Mouse (Mus musculus) gastrocnemius, postnatal 14 days (tissue): Measurements from ENCODE around the gene Col17a1. TPM values are rescaled to one million over a fixed set of nuclear protein-coding genes. Genes with fewer than 3 reads are reported as not detected.

Experiments used
- DNase-seq: peaks from one replicate; pipeline ENCODE4 v3.0.0; 2021; ENCODE audit warnings: mixed read lengths
- intact Hi-C: fragments of 180-260 bp; cut with DNase I; formaldehyde crosslinking; loops from one replicate; pipeline ENCODE4 v1.15.1; 2025; ENCODE audit warnings: low total_unique reads
- total RNA-seq, 2 experiments: library from RNA; stranded (reverse); gene quantifications; 2 replicates each; pipeline ENCODE4 v1.2.3; 2021

Gene Col17a1
- total RNA-seq, 2 experiments from 2014 or later, result 0.31 to 0.33 TPM

- intact Hi-C loops, result no loop called here
- DNase-seq, result no peak
These were observed 13.2 kb downstream of the Col17a1 start for GRCm38 (mm10) chr19:47678675-47679074.

GRCm38 (mm10) chr19:47674419-47674818 is 17.5 kb downstream of the Col17a1 start:
- no peak for DNase-seq
- intact Hi-C loops, result no loop called here

GRCm38 (mm10) chr19:47668399-47668798 is 23.5 kb downstream of the Col17a1 start:
- intact Hi-C loops, result loop anchor here (10.0 kb wide), 1 partner anchor 56 kb away; no protein-coding TSS in a partner anchor
- no peak for DNase-seq

GRCm38 (mm10) chr19:47667601-47668000 is 24.3 kb downstream of the Col17a1 start:
- no peak for DNase-seq
- intact Hi-C loops, result loop anchor here (10.0 kb wide), 1 partner anchor 57 kb away; no protein-coding TSS in a partner anchor

GRCm38 (mm10) chr19:47659765-47660408 is 32.0 kb downstream of the Col17a1 start:
- intact Hi-C loops, result loop anchor here (2.0 to 10.0 kb wide), 2 partner anchors 65 to 161 kb away; no protein-coding TSS in a partner anchor
- no peak for DNase-seq

- intact Hi-C loops, result loop anchor here (2.0 kb wide), 1 partner anchor 162 kb away; no protein-coding TSS in a partner anchor
- peak; percentile 76 for DNase-seq
These were observed 32.9 kb downstream of the Col17a1 start for GRCm38 (mm10) chr19:47658914-47659535.

GRCm38 (mm10) chr19:47654896-47655295 is 37.0 kb downstream of the Col17a1 start:
- intact Hi-C loops, result no loop called here
- peak; percentile 44 for DNase-seq

- no peak for DNase-seq
- intact Hi-C loops, result no loop called here
These were observed 38.7 kb downstream of the Col17a1 start for GRCm38 (mm10) chr19:47653173-47653572.

GRCm38 (mm10) chr19:47652255-47652654 is 39.6 kb downstream of the Col17a1 start:
- intact Hi-C loops, result no loop called here
- DNase-seq, result no peak

- DNase-seq, result no peak
- intact Hi-C loops, result no loop called here
These were observed 40.8 kb downstream of the Col17a1 start for GRCm38 (mm10) chr19:47651160-47651480.

- no peak for DNase-seq
- intact Hi-C loops, result no loop called here
These were observed 41.3 kb downstream of the Col17a1 start for GRCm38 (mm10) chr19:47650366-47651159.

- intact Hi-C loops, result loop anchor here (10.0 kb wide), 1 partner anchor 144 kb away; no protein-coding TSS in a partner anchor
- DNase-seq, result no peak
These were observed 42.8 kb downstream of the Col17a1 start for GRCm38 (mm10) chr19:47649071-47649470.

- no peak for DNase-seq
- intact Hi-C loops, result loop anchor here (10.0 kb wide), 1 partner anchor 142 kb away; no protein-coding TSS in a partner anchor
These were observed 45.3 kb downstream of the Col17a1 start for GRCm38 (mm10) chr19:47646508-47647120.

GRCm38 (mm10) chr19:47645583-47645982 is 46.3 kb downstream of the Col17a1 start:
- no peak for DNase-seq
- intact Hi-C loops, result loop anchor here (10.0 kb wide), 1 partner anchor 141 kb away; no protein-coding TSS in a partner anchor

- no peak for DNase-seq
- intact Hi-C loops, result loop anchor here (10.0 kb wide), 1 partner anchor 139 kb away; no protein-coding TSS in a partner anchor
These were observed 48.0 kb downstream of the Col17a1 start for GRCm38 (mm10) chr19:47643910-47644309.

- DNase-seq, result no peak
- intact Hi-C loops, result no loop called here
These were observed 56.5 kb downstream of the Col17a1 start for GRCm38 (mm10) chr19:47635380-47635779.

- DNase-seq, result no peak
- intact Hi-C loops, result no loop called here
These were observed 60.1 kb downstream of the Col17a1 start for GRCm38 (mm10) chr19:47631799-47632198.

- intact Hi-C loops, result no loop called here
- DNase-seq, result no peak
These were observed 61.5 kb downstream of the Col17a1 start for GRCm38 (mm10) chr19:47630381-47630780.

- intact Hi-C loops, result loop anchor here (10.0 kb wide), 1 partner anchor 114 kb away; no protein-coding TSS in a partner anchor
- no peak for DNase-seq
These were observed 62.8 kb downstream of the Col17a1 start for GRCm38 (mm10) chr19:47629068-47629467.
